Mouse (Mus musculus): ENCODE measurements around the gene Magi1.

The Magi1 gene

DNA sequence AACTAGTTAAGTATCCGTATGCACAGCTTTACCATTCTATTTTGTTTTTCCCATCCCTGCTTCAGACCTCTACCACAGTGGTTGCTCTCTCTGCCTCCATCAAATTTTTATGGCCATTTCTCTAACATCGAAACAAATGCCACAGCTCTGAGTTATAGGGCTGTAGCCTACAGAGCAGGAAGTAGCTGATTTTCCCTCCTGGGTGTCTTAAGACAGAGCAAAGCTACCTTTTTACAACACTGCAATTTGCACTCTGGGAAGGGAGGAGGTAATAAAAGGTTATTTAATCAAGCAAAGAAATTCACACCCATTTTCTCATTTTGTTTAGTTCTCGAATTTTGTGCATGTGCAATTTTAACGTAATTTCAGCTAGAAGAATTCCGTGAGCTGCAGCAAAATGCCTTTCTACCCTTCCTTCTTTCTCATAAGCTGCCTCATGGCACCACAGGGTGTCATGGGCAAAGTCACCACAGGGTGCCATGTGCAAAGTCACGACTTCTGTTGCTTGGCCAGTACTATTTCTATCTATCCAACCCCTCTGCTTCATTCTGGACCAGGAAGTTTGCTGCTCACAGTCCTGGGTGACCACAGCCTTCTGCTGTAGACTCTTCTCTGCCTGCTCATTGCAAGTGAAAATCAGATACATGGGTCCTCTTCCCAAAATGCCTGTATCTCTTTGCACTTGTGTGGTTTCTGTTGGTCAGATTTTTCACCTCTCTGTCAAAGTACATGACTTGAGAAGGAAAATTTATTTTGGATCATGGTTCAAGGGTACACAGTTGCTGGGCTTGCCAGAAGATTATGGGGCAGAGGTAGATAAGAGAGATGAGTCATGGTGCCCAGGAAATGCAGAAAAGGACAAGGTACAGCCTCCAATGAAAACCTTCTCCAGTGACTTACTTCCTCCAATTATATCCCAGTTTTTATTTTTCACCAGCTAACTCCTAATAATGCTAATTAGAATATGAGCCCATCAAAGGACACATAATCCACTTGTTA lies 167.0 kb downstream of the Magi1 start:
- DNase-seq (ENCODE audit: low read depth, low spot score): no peak

DNA sequence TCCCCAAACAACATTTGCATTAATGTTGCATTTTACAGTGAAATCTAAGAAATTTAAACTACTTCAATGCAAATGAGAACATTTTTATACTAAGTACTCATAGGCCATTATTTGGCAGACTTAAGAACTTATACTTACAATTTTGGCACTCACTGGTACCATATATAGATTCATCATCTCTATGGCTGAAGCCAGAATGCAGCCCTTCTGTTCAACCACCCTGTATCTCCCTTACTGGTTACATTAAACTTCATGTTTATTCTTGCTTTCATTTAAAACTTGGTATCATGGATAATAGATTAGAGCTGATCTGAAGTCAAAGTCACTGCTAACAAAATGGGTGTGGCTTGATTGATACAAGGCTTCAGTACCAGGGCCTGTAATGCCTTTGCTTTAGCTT lies 171.9 kb downstream of the Magi1 start:
- DNase-seq (ENCODE audit: low read depth, low spot score): no peak

DNA sequence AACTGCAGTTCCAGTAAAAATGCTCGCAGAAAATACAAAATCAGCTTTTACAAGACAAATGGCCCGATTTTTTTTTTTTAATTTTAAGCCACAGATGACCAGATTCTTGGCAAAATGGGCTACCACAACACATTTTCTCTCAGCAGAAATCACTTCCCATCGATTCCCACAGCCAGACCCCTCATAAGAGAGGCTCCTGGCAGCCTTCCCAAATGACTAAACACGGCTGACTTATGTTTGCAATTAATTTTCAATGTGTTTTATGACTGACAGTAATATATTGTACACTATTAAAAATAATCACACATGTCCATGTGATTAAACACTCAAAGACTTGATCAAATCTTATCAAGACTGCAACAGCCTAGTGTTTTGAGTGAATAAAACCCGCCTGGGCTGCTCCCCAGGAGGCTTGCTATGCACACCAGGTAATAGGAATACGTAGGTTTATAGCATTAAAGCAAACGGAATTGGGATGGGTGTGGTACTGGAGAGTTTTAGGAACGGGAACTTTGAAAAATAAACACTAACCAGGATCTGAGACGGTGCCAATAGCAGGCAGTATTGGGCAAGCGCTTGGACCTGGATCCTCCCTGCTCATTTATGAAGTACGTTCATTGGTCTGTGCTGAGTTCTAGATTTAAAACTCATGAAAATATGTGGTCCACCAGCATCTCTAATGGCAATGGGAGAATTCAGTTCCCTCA lies 176.2 kb downstream of the Magi1 start:
- DNase-seq (ENCODE audit: low read depth, low spot score): no peak

DNA sequence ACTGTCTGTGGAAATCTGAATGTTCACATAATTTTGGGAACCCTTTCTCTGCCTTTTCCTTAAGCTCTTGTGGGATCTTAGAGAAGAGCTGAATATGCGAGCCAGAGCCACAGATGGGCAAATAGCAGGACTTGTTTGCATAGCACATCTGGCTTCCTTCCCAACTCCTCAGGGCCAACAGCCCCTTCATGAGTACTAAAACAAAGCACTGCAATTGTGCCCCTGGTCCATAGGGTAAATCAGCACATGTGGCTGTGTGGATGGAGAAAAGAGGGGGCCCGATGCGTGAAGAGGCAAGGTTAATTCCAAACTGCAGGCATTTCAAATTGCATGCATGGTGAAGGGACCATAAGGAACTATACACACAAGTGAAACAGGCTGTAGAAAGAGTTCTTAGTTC lies 180.1 kb downstream of the Magi1 start:
- no peak for DNase-seq (ENCODE audit: low read depth, low spot score)

DNA sequence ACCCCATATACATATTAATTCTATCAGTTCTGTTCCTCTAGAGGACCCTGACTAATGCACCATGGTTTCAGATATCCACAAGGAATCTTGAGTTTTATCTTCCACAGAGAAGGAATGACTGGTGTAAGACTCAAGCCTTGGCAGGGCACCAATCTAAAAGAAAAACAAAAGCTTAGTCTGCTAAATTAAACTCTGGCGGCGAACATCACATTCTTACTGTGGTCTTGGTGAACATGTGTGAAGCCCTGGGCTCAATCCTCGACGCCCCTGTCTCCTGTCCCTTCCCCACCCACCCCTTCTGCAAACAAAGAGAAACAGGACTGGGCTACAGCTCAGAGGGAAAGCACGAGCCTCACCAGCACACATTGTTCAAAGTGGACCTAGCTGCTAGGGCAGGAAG lies 182.5 kb downstream of the Magi1 start:
- DNase-seq (ENCODE audit: low read depth, low spot score): no peak

DNA sequence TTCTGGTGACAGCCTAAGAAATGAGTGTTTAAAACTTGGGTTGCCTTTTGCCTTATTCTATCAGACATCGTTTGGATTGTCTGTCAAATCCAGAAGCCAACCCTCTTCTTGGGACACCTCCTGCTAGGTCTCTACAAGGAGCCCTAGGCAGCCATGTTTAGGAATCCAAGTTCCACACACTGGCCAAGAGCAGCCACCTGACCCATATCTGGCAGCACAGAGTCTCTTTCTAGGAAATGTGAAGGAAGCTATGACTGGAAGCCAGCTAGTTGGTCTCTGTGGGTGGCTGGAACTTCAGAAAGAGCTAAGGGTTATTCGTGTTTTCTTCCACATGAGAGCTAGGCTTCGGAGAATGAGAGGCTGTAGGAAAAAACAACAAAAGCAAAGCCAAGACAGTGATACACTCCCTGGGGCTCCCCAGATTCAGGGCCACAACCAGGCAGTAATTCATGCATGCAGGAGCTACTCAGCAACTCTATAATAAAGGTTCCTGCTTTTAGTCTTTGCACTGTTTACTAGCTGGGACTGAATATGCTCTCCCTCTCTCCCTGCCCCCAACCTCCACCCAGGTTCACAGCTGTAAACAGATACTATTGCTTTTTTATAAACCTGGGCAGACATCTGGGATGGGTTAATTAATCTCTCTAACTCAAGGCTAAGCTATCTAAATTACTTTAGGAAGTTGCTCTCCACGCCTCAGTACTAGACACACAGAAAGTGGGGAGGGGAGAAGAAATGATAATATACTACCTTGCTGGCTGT lies 188.6 kb downstream of the Magi1 start:
- DNase-seq (ENCODE audit: low read depth, low spot score): no peak

DNA sequence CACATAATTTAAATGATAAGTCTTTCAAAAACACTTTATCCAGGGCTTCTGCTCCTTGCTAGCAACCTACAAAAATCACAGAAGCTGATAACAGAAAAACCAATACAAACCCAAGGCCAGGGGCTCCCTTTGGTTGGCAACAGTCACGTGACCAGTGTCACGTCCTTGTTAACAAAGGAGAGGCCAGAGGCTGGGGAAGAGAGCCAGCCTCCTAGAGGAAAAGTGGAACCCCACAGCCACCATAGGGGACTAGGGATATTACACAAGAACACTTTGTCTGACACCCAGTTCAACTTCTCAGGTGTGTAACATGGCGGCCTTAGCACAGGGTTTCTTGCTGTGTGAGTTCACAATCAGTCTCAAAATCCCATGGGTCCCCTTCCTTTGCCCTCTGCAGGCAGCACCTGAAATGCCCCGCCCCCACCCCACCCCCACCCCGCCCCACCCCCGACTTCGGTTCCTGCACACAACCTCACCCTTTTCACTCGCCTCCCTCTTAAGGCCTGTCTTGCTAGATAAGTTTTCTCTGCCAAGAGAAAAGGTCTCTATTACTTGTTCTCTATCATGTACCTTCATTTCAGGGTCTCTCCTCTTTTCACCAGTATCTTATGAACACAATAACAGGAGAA lies 190.6 kb downstream of the Magi1 start:
- DNase-seq (ENCODE audit: low read depth, low spot score): no peak

DNA sequence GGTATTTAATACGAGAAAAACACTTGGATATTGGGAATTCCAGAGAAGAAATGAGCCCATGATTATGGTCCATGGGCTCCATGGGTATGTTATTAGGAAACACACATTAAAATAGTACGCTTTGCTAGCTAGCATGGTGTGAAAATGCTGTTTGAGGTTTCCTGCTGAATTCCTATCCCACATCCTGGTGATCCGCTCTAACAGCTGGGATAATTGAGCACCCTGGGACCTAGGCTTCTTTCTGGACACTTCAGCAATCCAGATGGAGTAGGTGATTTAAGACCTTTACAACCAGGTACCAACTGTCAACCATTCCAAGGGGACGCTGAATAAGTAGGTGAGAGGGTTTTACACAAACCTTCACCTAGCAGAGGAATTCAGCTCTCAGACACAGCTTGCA lies 191.2 kb downstream of the Magi1 start:
- no peak for DNase-seq (ENCODE audit: low read depth, low spot score)

DNA sequence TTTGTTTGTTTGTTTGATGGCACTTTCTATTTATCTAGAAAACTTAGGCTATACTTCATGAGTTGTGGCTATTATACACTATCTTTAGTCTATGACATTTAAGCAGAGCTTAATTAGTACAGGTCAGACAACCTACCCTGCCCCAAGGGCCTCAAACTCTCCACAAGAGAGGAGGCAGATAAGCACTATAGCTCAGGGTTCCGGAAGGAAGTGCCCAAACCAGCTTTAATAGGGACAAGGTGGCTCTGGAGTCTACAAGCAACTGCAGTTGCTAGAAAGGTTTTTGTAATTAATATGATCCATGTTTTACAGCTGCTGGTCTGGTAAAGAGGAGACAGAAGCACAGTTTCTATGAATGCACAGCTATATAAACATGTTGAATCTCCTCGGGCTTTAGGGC lies 196.9 kb downstream of the Magi1 start:
- DNase-seq (ENCODE audit: low read depth, low spot score): no peak

DNA sequence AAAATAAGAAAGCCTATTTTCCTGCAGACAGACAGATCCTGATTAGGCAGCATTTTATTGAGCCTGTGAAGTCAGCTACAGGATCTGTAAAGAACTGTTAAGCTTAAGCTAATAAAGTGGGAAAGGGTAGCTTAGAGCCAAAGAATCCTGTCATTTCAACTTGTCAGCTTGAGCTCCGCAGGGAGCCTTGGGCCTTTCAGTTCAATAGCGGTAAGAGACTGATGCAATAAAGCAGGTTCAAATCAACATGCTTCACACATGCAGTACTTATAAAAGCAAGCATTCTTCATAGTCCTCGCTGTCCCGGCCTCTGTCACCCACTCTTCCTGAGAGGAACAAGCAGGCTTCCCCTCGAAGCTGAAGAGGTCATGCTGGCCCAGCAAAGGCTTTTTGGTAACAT lies 199.0 kb downstream of the Magi1 start:
- DNase-seq (ENCODE audit: low read depth, low spot score): no peak

DNA sequence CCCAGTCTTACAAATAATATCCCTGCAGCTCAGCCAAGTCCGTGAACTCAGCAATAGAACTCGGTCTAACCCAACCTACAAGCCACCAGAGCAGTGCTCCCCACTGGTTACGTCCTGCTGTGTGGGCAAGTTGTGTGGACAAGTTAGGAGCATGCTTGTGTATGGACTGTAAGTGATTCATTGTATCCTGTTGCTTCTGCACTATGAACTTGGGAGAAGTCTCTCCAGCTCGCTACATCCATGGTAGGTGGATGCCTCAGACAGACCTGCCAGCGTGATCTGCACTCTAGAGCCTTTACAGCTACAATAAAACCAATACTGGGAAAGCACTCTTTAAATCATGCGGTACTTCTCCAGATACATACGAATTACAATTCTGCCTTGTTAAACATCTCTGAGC lies 200.3 kb downstream of the Magi1 start:
- DNase-seq (ENCODE audit: low read depth, low spot score): no peak

DNA sequence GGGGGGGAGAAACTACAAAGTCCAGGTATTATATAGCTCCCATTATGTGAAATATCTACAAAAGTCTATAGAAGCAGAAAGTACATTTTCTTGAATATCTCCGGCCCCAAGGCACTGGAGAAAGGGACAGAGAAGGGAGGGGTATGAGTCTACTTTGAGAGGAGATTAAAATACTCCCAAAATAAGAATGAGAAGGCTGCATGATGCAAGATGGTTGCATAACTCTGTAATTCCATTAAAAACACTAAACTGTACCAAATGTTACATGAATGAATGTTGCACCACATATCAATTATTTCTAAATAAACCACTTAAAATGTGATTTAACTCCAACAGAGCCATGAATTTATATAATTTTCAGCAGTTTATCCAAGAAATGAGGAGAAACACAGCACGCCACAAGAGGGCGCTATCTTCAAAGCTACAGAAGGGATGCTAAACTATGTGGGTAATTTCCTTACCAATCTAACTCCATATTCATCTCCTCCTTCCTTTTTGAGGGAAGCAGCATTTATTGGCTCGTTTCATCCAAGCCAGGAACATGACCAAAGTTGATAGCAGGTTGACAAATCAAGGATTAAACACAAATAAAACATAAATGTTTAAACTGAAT lies 202.7 kb downstream of the Magi1 start:
- DNase-seq (ENCODE audit: low read depth, low spot score): peak; percentile 62

DNA sequence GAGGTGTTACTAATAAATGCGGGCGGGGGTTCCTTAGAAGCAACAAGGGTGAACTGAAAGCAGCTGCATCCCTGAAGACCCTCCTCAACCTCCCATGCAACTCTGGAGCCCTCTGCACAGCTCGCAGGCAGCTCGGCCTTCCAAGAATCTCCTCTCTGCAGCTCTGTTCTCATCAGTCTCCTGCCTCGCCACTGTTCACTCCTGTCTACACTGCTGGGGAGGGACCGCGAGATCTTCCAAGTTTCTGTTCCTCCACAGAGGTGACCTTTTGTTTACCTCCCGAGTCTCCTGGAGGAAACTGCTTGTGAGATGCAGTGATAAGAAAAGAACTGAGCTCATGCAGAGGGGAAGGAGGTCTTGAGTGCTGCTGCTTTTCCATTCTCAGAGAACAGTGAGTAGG lies 204.8 kb downstream of the Magi1 start:
- no peak for DNase-seq (ENCODE audit: low read depth, low spot score)

DNA sequence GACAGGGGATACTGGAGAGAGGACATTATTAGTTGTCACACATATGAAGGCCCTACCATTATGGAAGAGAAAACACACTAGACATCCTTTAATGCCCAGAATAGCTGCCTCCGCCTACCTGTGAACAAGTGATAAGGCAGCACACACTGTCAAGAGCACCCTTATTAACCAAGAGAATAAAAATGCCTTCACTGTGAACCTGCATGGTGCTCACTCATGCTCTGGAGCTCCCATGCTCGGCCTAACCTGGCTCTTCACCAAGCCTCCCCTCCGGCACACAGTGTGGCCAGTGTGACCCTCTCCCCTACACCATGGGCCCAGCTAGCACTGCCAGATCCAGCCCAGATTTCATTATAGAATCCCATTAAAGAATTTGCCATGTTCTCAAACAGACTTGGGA lies 206.7 kb downstream of the Magi1 start:
- no peak for DNase-seq (ENCODE audit: low read depth, low spot score)

DNA sequence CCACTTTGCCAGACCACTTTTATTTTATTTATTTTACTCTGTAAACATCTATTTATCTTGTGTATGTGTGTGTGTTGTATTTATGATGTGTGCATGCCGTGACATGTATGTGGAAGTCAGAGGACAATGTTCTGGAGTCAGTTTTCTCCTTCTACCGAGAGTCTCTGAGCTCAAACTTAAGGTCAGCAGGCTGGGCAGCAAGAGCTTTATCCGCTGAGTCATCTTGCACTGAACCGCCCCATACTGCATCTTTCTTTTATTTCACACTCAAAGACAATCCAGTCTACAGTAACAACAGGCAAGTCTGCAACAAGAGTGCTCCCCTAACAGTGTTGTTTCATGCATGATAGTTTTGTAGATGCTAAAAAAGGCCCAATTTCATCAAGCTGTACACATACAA lies 207.7 kb downstream of the Magi1 start:
- DNase-seq (ENCODE audit: low read depth, low spot score): no peak

DNA sequence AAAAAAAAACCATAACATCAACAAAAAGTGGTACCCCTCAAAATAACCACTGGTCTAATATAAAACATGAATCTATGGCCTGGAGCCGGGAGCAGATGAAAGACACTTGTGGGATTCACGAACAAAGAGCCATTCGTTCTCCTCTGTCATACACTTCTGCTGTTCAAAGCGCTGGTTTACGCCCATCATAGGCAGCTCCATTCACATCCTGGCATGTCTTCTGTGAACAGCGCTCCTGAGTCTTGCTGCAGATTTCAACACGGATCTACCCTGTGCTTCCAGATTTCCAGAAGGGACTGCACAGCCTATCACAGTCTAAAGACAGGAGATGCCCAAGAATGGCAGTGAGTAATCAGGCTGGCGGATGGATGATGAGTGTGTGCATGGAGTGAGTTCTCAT lies 208.5 kb downstream of the Magi1 start:
- DNase-seq (ENCODE audit: low read depth, low spot score): no peak

DNA sequence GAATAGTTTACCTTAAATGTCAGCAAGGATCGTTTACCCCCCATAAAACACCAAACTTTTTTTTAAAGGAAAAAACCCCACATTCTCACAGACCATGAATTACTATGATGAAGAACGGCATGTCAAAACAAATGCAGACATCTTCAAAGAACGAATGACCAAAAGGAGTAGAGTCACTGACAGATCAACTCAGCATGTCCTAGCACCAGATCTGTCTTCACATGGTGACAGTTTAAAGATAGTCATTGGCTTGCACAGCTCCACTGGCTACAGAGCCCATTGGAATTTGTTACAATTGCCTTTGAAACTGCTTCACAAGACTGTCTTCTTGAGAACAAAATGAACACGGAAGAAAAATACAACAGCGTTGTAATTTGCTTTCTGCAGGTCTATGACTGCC lies 212.0 kb downstream of the Magi1 start:
- DNase-seq (ENCODE audit: low read depth, low spot score): no peak

DNA sequence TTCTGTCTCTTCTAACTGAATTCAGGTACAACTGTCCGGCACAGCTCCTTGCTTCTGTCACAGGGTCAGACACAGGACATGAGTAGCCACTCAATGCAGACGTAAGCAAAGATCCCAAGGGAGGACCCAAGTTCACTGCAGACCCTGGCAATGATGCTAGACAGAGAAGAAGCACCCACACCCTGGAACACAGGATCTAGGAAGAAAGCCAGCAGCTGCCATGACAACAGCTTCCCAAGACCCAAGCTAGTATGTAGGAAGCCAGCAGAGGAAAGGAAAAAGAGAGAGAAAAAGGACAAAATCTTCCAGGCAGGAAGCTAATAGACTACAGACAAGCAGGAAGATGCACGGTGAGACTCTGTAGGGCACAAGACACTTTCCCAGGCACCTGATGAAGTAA lies 213.0 kb downstream of the Magi1 start:
- DNase-seq (ENCODE audit: low read depth, low spot score): no peak

DNA sequence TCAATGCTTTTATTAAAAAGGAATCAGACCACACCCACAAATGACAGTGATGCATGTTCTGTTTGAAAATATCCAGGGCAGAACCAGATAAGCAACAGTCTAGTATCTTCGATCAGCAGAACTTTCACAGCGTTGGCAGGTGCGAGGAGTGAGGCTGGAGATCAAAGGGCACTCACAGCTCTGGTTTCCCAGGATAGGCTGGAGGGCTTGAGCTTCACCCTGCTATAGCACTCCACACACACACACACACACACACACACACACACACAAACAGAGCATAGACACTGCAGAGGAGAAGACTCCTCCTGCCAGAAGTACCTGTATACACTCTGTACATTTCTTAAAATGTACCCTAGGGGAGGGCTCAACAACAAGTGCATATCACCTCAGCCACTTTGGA lies 214.3 kb downstream of the Magi1 start:
- no peak for DNase-seq (ENCODE audit: low read depth, low spot score)

DNA sequence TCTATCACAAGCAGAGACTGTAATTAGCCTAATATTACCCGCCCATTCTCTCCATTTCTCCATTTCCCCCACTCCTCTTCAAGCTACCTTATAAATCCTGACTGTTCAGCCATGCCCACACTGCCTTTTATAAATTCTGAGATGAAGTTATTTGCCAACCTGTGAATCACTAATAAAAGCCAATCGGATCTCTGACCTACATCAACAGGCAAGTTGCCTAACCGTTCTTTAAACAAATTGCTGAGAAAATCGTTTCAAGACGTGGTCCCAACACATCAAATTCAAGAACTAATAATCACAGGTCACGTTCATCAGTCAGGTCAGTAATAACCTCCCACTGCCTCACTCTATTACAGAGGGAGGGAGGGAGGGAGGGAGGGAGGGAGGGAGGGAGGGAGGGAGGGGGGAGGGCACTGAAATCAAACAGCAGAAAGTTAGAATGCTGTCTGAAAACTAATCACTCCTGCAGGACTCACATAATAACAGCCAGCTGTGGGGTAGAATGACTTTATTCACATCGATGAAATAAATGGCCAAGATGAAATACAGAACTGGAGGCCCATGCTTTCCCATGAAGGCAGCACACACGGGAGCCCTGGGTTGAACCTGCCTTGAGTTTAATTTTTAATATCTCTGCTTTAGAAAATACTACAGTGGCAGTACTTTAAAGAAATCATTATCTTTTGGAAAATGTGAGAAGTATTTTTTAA lies 215.8 kb downstream of the Magi1 start:
- DNase-seq (ENCODE audit: low read depth, low spot score): no peak

DNA sequence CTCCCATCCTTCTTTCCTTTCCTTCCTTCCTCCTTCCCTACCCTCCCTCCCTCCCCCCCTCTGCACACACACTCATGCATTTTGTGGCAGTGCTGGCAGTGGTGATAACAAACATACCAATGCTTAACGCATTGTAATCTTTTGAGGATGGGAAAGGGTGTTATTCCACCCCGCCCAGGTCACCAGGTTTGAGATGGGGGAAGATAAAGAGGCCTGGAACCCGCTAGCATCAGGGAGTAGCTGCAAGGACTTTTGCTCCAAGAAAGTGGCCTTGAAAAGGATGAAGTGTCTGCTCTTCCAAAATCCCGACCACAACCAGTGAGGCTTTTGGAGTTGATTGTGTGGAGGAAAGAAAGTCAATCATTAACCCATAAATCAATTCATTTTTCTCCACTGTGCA lies 218.9 kb downstream of the Magi1 start:
- DNase-seq (ENCODE audit: low read depth, low spot score): no peak
